Mouse (Mus musculus) CH12.LX (cell line): ENCODE measurements at regions not wholly inside any gene's neighbourhood (a gene's known extent, or its start where the extent isn't known, plus 50 kb on each side); places are given as distances from the start of the nearest gene placed in this dataset.

Source experiments
- DNase-seq: peaks from one replicate; pipeline ENCODE4 v3.0.0-alpha.2; 2013; ENCODE audit errors: extremely low read depth
- H3K27ac ChIP-seq: 2 replicates; pipeline ENCODE4 v1.5.1; 2012; ENCODE audit warnings: low read depth, mild to moderate bottlenecking, control low read depth, moderate library complexity; ENCODE audit not compliant: insufficient read depth
- H3K27me3 ChIP-seq: replicated peaks from 2 replicates; pipeline ENCODE3; 2012; ENCODE audit warnings: inconsistent platforms
- H3K36me3 ChIP-seq, 2 experiments: replicated peaks in 1 of 2; 2 replicates each; pipeline versions ENCODE3 to v1.6.1; 2012; ENCODE audit warnings: inconsistent platforms in 1 of 2, low read length in 1 of 2, mild to moderate bottlenecking in 1 of 2, mixed read lengths in 1 of 2, moderate library complexity in 1 of 2; ENCODE audit not compliant: control insufficient read depth in 1 of 2, insufficient read depth in 1 of 2
- H3K4me1 ChIP-seq, 2 experiments: 2 replicates each; pipeline ENCODE4 v1.6.1; 2012; ENCODE audit warnings: inconsistent platforms in 1 of 2, moderate library complexity in 1 of 2; ENCODE audit not compliant: insufficient read depth in 2 of 2, control insufficient read depth in 1 of 2
- H3K4me2 ChIP-seq: 2 replicates; pipeline ENCODE4 v1.6.1; 2012; ENCODE audit warnings: low read depth, mild to moderate bottlenecking, control low read depth; ENCODE audit not compliant: poor library complexity, insufficient read depth, severe bottlenecking
- H3K4me3 ChIP-seq, 3 experiments: fragments of 150-350 bp in 1 of 3; sonication (generic) in 1 of 3; replicated peaks in 1 of 3; 2 replicates each; pipeline versions ENCODE3 to v1.5.1; 2011 to 2012; ENCODE audit warnings: low read depth in 2 of 3, low read length in 2 of 3, mild to moderate bottlenecking in 2 of 3, moderate library complexity in 2 of 3, control low read depth in 1 of 3, improper control_type of control experiment in 1 of 3, inconsistent platforms in 1 of 3, mixed read lengths in 1 of 3; ENCODE audit not compliant: poor library complexity in 1 of 3
- H3K79me2 ChIP-seq: replicated peaks from 2 replicates; pipeline ENCODE4 v1.6.1; 2012; ENCODE audit warnings: mild to moderate bottlenecking, moderate library complexity; ENCODE audit not compliant: control insufficient read depth, poor library complexity, insufficient read depth, severe bottlenecking; ENCODE audit errors: extremely low read depth
- H3K9ac ChIP-seq: 2 replicates; pipeline ENCODE4 v1.6.1; 2012; ENCODE audit warnings: low read depth, mild to moderate bottlenecking, control low read depth, moderate library complexity; ENCODE audit not compliant: insufficient read depth
- H3K9me3 ChIP-seq: replicated peaks from 2 replicates; pipeline ENCODE3; 2012; ENCODE audit warnings: low read length, inconsistent platforms, mixed read lengths
- CHD1 ChIP-seq: IDR thresholded peaks from 2 replicates; pipeline ENCODE4 v1.6.1; 2012; ENCODE audit warnings: low read depth, low read length, improper control_type of control experiment, inconsistent platforms
- CHD2 ChIP-seq: IDR thresholded peaks from 2 replicates; pipeline ENCODE4 v1.6.1; 2011; ENCODE audit warnings: low read length, improper control_type of control experiment
- E2F4 ChIP-seq: IDR thresholded peaks from 2 replicates; pipeline ENCODE4 v1.6.1; 2011; ENCODE audit warnings: low read depth, low read length, improper control_type of control experiment; ENCODE audit not compliant: insufficient replicate concordance
- GABPA ChIP-seq: IDR thresholded peaks from 2 replicates; pipeline ENCODE4 v1.6.1; 2012; ENCODE audit warnings: low read depth, low read length, improper control_type of control experiment, inconsistent platforms; ENCODE audit not compliant: insufficient replicate concordance
- HCFC1 ChIP-seq: IDR thresholded peaks from 2 replicates; pipeline ENCODE4 v1.6.1; 2012; ENCODE audit warnings: low read depth, mild to moderate bottlenecking, inconsistent platforms, low read length, improper control_type of control experiment
- IRF4 ChIP-seq: IDR thresholded peaks from 2 replicates; pipeline ENCODE4 v1.6.1; 2014; ENCODE audit warnings: low read depth, mild to moderate bottlenecking, inconsistent platforms, low read length, improper control_type of control experiment
- JUN ChIP-seq: IDR thresholded peaks from 2 replicates; pipeline ENCODE4 v1.6.1; 2011; ENCODE audit warnings: low read depth, mild to moderate bottlenecking, low read length, improper control_type of control experiment, moderate library complexity; ENCODE audit not compliant: insufficient read depth
- JUND ChIP-seq: conservative IDR thresholded peaks from 2 replicates; pipeline ENCODE4 v1.6.1; 2011; ENCODE audit warnings: low read depth, low read length, improper control_type of control experiment
- KAT2A ChIP-seq: IDR thresholded peaks from 2 replicates; pipeline ENCODE4 v1.6.1; 2012; ENCODE audit warnings: low read length, improper control_type of control experiment, inconsistent platforms; ENCODE audit not compliant: insufficient replicate concordance
- MAFK ChIP-seq: IDR thresholded peaks from 2 replicates; pipeline ENCODE4 v1.6.1; 2011; ENCODE audit warnings: low read length, improper control_type of control experiment; ENCODE audit not compliant: insufficient replicate concordance
- MAX ChIP-seq: IDR thresholded peaks from 2 replicates; pipeline ENCODE4 v1.6.1; 2011; ENCODE audit warnings: low read length, improper control_type of control experiment
- MAZ ChIP-seq: IDR thresholded peaks from 2 replicates; pipeline ENCODE4 v1.6.1; 2012; ENCODE audit warnings: low read depth, mild to moderate bottlenecking, inconsistent platforms, low read length, improper control_type of control experiment, moderate library complexity
- MYC ChIP-seq: IDR thresholded peaks from 2 replicates; pipeline ENCODE4 v1.6.1; 2011; ENCODE audit warnings: low read depth, mild to moderate bottlenecking, improper control_type of control experiment, low read length
- NELFE ChIP-seq: IDR thresholded peaks from 2 replicates; pipeline ENCODE4 v1.6.1; 2011; ENCODE audit warnings: low read depth, low read length, improper control_type of control experiment
- NRF1 ChIP-seq: IDR thresholded peaks from 2 replicates; pipeline ENCODE4 v1.6.1; 2014; ENCODE audit warnings: low read depth, mild to moderate bottlenecking, inconsistent platforms, low read length, improper control_type of control experiment, moderate library complexity
- POLR2AphosphoS2 ChIP-seq: IDR thresholded peaks from 2 replicates; pipeline ENCODE4 v1.6.1; 2011; ENCODE audit warnings: low read depth, low read length, improper control_type of control experiment
- RAD21 ChIP-seq: IDR thresholded peaks from 2 replicates; pipeline ENCODE4 v1.6.1; 2011; ENCODE audit warnings: low read depth, mild to moderate bottlenecking, low read length, improper control_type of control experiment, moderate library complexity
- RCOR1 ChIP-seq: conservative IDR thresholded peaks from 2 replicates; pipeline ENCODE4 v1.6.1; 2012; ENCODE audit warnings: low read depth, mild to moderate bottlenecking, inconsistent platforms, low read length, improper control_type of control experiment
- SMC3 ChIP-seq: IDR thresholded peaks from 2 replicates; pipeline ENCODE4 v1.6.1; 2011; ENCODE audit warnings: low read depth, low read length, improper control_type of control experiment
- TCF12 ChIP-seq: IDR thresholded peaks from 2 replicates; pipeline ENCODE4 v1.6.1; 2014; ENCODE audit warnings: low read depth, mild to moderate bottlenecking, inconsistent platforms, low read length, improper control_type of control experiment
- UBTF ChIP-seq: IDR thresholded peaks from 2 replicates; pipeline ENCODE4 v1.6.1; 2012; ENCODE audit warnings: low read depth, mild to moderate bottlenecking, inconsistent platforms, low read length, improper control_type of control experiment, moderate library complexity
- USF1 ChIP-seq: IDR thresholded peaks from 2 replicates; pipeline ENCODE4 v1.6.1; 2014; ENCODE audit warnings: low read depth, mild to moderate bottlenecking, inconsistent platforms, low read length, improper control_type of control experiment
- USF2 ChIP-seq: conservative IDR thresholded peaks from 2 replicates; pipeline ENCODE4 v1.6.1; 2011; ENCODE audit warnings: low read depth, low read length, improper control_type of control experiment
- ZC3H11A ChIP-seq: IDR thresholded peaks from 2 replicates; pipeline ENCODE4 v1.6.1; 2012; ENCODE audit warnings: low read depth, mild to moderate bottlenecking, inconsistent platforms, low read length, improper control_type of control experiment
- dilution Hi-C: fragments of 300-500 bp; cut with MboI; formaldehyde crosslinking; loops from 2 replicates; pipeline ENCODE4 v1.14.3; 2020; ENCODE audit warnings: low sequenced_read_pairs; ENCODE audit not compliant: extremely low pct_unique_long_range_greater_than_20kb, extremely low pct_ligation_motif_present
- in situ Hi-C: fragments of 300-500 bp; cut with MboI; formaldehyde crosslinking; loops from 3 replicates; pipeline ENCODE4 v1.14.3; 2019; ENCODE audit warnings: low sequenced_read_pairs, low pct_ligation_motif_present, low pct_unique_long_range_greater_than_20kb, mixed read lengths

DNA sequence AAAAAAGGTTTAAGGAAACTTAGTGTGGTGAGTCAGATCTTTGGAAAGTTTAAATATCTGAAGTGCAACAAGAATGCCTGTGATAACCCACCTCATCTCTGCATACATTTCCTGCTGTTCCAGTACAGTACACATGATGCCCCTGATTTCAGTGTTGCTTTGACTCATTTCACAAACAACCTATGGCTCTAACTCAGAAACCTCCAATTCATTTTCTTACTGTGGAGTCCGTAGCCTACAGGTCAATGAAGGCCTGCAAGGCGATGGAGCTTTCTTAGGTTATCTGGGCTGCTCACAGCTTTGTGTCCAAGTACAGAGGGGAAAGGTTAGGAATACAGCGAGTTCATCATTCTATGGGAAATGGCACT is 235.8 kb upstream of the Map3k7 start:
- no peak overlapping the region for H3K9ac ChIP-seq
- H3K27ac ChIP-seq = no peak overlapping the region
- H3K4me1 ChIP-seq = peaks cover 0 to 16% of the 10 kb centered on the region in 2 experiments; a peak in 2 of 4 replicates
- H3K27me3 ChIP-seq = no peaks in the 10 kb centered on the region
- in situ Hi-C loops (no loop called here), dilution Hi-C loops (no loop called here)
- H3K79me2 ChIP-seq = no peaks in the 10 kb centered on the region
- H3K4me2 ChIP-seq = no peak overlapping the region
- H3K4me3 ChIP-seq = no peak overlapping the region
- H3K36me3 ChIP-seq = no peaks in the 10 kb centered on the region
- TF ChIP-seq ZC3H11A (no peak), RAD21 (no peak), NELFE (no peak), HCFC1 (no peak), NRF1 (no peak), IRF4 (no peak), USF2 (no peak), JUN (no peak), MAZ (no peak), POLR2AphosphoS2 (no peak), SMC3 (no peak)
- TF ChIP-seq, all 38 proteins: peak for 0
- DNase-seq = no peak
- H3K9me3 ChIP-seq = no peaks in the 10 kb centered on the region

DNA sequence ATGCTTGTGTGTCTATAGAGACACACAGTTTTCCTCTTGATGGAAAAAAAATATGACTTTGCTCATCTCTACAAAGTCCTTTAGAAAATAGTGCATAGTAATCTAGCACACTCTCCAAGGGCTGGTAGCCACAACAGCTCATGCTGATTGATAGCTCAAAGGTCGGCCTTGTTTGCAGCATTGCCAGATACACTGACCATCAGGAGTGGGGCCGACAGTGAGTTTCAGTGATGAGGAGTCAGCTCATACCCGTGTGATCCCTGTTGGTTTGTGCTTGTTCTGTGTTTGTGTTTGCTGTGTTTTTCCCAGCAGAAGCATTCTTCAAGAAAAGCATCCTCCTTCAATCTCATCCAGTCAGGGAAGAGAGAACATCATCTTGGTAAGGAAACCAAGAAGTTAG is 220.1 kb upstream of the Map3k7 start:
- H3K79me2 ChIP-seq = no peaks in the 10 kb centered on the region
- H3K4me3 ChIP-seq = no peak overlapping the region
- H3K4me2 ChIP-seq = no peak overlapping the region
- no peak for TF ChIP-seq KAT2A
- TF ChIP-seq UBTF = no peak
- TF ChIP-seq MAZ = no peak
- no peak for TF ChIP-seq MYC
- no peak for TF ChIP-seq MAFK
- no peak for TF ChIP-seq JUND
- no peak for TF ChIP-seq TCF12
- TF ChIP-seq RCOR1 = no peak
- TF ChIP-seq NRF1 = no peak
- TF ChIP-seq CHD1 = no peak
- no peak for TF ChIP-seq MAX
- TF ChIP-seq GABPA = no peak
- TF ChIP-seq ZC3H11A = no peak
- TF ChIP-seq USF1 = no peak
- TF ChIP-seq E2F4 = no peak
- no peak for TF ChIP-seq CHD2
- H3K36me3 ChIP-seq = no peaks in the 10 kb centered on the region
- no peak overlapping the region for H3K27ac ChIP-seq
- dilution Hi-C loops (no loop called here), in situ Hi-C loops (no loop called here)
- H3K9ac ChIP-seq = no peak overlapping the region
- no peaks in the 10 kb centered on the region for H3K4me1 ChIP-seq
- no peaks in the 10 kb centered on the region for H3K27me3 ChIP-seq
- DNase-seq = no peak
- H3K9me3 ChIP-seq = no peaks in the 10 kb centered on the region
